Mouse (Mus musculus): ENCODE measurements around the gene Tuba1b. TPM values are rescaled to one million over a fixed set of nuclear protein-coding genes. Genes with fewer than 3 reads are reported as not detected.

Gene Tuba1b
- polyA plus RNA-seq, 1 experiment from 2014 or later = 1,310 TPM

DNA sequence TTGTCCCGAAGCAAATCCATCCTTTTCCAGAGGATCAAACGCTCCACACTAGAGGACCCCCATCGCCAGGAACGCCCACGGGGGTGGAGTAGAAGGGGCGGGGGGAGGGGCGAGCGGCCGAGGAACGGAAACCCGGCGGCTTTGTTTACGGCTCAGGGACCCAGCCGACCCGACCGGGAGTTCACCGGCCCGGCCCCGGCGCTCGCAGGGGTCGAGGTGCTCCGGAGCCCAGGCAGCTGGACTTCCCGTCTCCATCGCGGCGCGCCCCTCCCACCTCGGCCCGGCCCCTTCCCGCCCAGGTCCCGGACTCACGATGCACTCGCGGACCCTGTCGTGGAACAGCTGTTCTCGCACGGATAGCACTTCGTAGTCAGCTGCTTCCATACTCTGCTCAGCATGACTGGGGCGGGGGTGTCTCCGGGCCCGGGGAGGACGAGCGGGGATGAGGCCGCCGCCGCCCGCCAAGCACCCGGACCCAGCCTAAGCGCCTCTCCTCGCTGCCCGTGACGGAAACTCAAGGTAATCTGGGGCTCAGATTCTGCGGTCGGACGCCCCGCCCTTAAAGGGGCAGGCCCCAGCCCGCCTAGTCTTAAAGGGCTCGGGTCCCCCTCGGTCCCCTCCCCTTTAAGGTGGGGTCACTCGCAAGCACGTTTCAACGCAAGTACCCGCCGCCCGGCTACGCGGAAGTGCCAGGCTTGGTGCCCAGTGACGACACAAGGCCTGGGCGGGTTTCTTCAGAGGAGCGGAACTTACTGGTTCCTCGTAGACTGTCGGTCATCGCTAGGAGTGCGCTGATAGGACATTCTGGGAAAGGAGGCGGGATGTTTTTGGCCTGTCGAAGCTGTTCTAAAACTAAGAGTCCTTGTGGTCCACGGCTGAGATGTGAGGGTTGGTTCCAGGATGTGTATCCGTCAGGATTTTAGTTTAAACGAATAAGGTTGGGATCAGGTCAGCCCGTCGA lies 16.5 kb downstream of the Tuba1b start, which contains the start of gene Lmbr1l:
Gene Lmbr1l (minus strand): TSS at position 694 of the 961 bp plus-strand sequence.
- H3K9ac ChIP-seq = peak within 1 kb of the TSS; percentile 85
- H3K9me3 ChIP-seq (replicated peaks) = no peaks in the 10 kb centered on the region
- peaks cover 26% of the 10 kb centered on the region for H3K4me1 ChIP-seq (replicated peaks)
- peak within 1 kb of the TSS; percentile 95 for H3K27ac ChIP-seq
- peak within 1 kb of the TSS; percentile 67 for H3K4me2 ChIP-seq
- peak within 1 kb of the TSS; percentile 84 for H3K4me3 ChIP-seq
- under 1% methylated on average over 73 of the region's 82 CpGs for WGBS
- H3K36me3 ChIP-seq = peaks cover 4% of the 10 kb centered on the region
- ATAC-seq (replicated peaks; ENCODE audit: insufficient number of reproducible peaks, insufficient read depth, low FRiP score, low read depth) = peak; percentile 99
- no peaks in the 10 kb centered on the region for H3K27me3 ChIP-seq

DNA sequence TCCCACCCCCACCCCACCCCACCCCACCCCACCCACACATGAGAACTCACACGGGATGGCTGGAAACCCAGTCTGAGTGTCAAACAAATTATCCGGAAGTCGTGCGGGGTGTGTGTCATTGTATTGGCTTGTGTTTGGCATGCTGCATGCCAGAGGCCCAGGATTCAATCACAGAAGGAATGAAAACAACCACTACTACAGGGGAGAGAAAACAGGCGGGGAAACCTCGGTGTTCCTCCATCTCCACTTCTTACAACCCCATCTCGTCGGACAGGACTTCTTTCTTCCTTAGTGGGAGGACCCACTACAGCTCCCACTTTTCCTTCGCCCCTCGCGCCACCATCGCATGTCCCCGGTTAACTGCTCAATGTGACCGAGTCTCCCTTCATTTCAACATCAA lies 17.3 kb downstream of the Tuba1b start:
- Histone ChIP-seq H3K4me1 (replicated peaks) (peaks cover 26% of the 10 kb centered on the region), H3K9ac (peak overlapping the region; percentile 85), H3K27me3 (no peaks in the 10 kb centered on the region), H3K27ac (peak overlapping the region; percentile 95), H3K36me3 (peaks cover 12% of the 10 kb centered on the region), H3K4me2 (peak overlapping the region; percentile 67), H3K4me3 (peak overlapping the region; percentile 84), H3K9me3 (replicated peaks) (no peaks in the 10 kb centered on the region)
- WGBS = 0% methylated on average over 14 of the region's 14 CpGs
- ATAC-seq (replicated peaks; ENCODE audit: insufficient number of reproducible peaks, insufficient read depth, low FRiP score, low read depth) = no peak

DNA sequence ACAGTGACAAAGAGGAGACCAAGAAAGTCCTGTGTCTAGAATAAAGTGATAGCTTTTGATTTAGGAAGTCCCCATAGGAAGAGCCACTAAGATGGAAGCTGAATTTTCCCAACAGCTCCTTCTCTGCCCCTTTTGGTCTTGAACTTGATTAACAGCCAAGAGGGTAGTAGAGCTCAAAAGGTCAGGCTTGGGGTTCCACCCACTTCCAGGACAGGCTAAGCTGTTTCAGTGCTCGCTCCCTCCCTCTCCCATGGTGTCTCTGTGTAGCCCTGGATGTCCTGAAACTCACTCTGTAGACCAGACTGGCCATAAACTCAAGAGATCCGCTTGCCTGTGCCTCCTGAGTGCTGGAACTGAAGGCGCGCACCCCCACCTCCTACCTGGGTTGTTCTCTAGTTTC lies 18.3 kb downstream of the Tuba1b start:
- Histone ChIP-seq H3K27me3 (no peaks in the 10 kb centered on the region), H3K27ac (no peak overlapping the region), H3K4me1 (replicated peaks) (peaks cover 26% of the 10 kb centered on the region), H3K4me3 (no peak overlapping the region), H3K9me3 (replicated peaks) (no peaks in the 10 kb centered on the region), H3K9ac (no peak overlapping the region), H3K4me2 (peak overlapping the region; percentile 67), H3K36me3 (peaks cover 22% of the 10 kb centered on the region)
- WGBS = 94% methylated on average over 4 of the region's 4 CpGs
- no peak for ATAC-seq (replicated peaks; ENCODE audit: insufficient number of reproducible peaks, insufficient read depth, low FRiP score, low read depth)

GRCm38 (mm10) chr15:98914903-98915302 lies 19.5 kb downstream of the Tuba1b start:
- no peak overlapping the region for H3K27ac ChIP-seq
- H3K27me3 ChIP-seq = no peaks in the 10 kb centered on the region
- no peak overlapping the region for H3K4me3 ChIP-seq
- no peak overlapping the region for H3K9ac ChIP-seq
- 89% methylated on average over 6 of the region's 6 CpGs for WGBS
- peaks cover 30% of the 10 kb centered on the region for H3K36me3 ChIP-seq
- no peak overlapping the region for H3K4me2 ChIP-seq
- no peaks in the 10 kb centered on the region for H3K9me3 ChIP-seq (replicated peaks)
- ATAC-seq (replicated peaks; ENCODE audit: insufficient number of reproducible peaks, insufficient read depth, low FRiP score, low read depth) = no peak
- peaks cover 26% of the 10 kb centered on the region for H3K4me1 ChIP-seq (replicated peaks)

DNA sequence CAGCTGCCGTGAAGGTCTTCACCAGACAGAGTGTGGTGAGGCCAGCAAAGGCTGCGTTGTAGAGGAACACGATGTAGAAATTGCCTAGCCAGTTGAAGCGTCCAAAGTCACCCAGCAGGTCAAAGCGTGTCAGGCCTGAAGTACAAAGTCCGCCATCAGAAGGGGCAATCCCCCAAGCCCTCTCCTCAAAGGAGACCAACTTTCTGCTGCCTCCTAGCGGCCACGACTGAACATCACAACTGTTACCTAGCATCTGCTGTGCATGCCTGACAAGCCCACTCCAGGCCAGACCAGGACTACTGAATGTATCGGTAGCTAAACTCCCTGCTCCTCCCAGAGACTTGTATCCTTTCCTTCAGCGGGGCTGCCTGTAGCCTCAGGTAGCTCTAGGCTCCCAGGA lies 29.7 kb downstream of the Tuba1b start:
- Histone ChIP-seq H3K4me2 (no peak overlapping the region), H3K9ac (no peak overlapping the region), H3K36me3 (peaks cover 50% of the 10 kb centered on the region), H3K27ac (no peak overlapping the region), H3K27me3 (no peaks in the 10 kb centered on the region), H3K4me3 (no peak overlapping the region), H3K9me3 (replicated peaks) (no peaks in the 10 kb centered on the region), H3K4me1 (replicated peaks) (no peaks in the 10 kb centered on the region)
- no peak for ATAC-seq (replicated peaks; ENCODE audit: insufficient number of reproducible peaks, insufficient read depth, low FRiP score, low read depth)
- 31% methylated on average over 10 of the region's 10 CpGs for WGBS

- Histone ChIP-seq H3K4me1 (replicated peaks) (peaks cover 11% of the 10 kb centered on the region), H3K4me3 (no peak overlapping the region), H3K27me3 (peaks cover 19% of the 10 kb centered on the region), H3K4me2 (no peak overlapping the region), H3K9ac (no peak overlapping the region), H3K36me3 (peaks cover 29% of the 10 kb centered on the region), H3K9me3 (replicated peaks) (no peaks in the 10 kb centered on the region), H3K27ac (no peak overlapping the region)
- ATAC-seq (replicated peaks; ENCODE audit: insufficient number of reproducible peaks, insufficient read depth, low FRiP score, low read depth) = no peak
- 81% methylated on average over 2 of the region's 2 CpGs for WGBS
These were observed 31.8 kb downstream of the Tuba1b start for GRCm38 (mm10) chr15:98902600-98902999.

GRCm38 (mm10) chr15:98901530-98901929 lies 32.8 kb downstream of the Tuba1b start:
- Histone ChIP-seq H3K4me1 (replicated peaks) (peaks cover 18% of the 10 kb centered on the region), H3K9me3 (replicated peaks) (no peaks in the 10 kb centered on the region), H3K4me3 (no peak overlapping the region), H3K27ac (no peak overlapping the region), H3K36me3 (peaks cover 21% of the 10 kb centered on the region), H3K27me3 (peaks cover 30% of the 10 kb centered on the region), H3K9ac (no peak overlapping the region), H3K4me2 (no peak overlapping the region)
- ATAC-seq (replicated peaks; ENCODE audit: insufficient number of reproducible peaks, insufficient read depth, low FRiP score, low read depth) = no peak
- 67% methylated on average over 1 of the region's 1 CpGs for WGBS

DNA sequence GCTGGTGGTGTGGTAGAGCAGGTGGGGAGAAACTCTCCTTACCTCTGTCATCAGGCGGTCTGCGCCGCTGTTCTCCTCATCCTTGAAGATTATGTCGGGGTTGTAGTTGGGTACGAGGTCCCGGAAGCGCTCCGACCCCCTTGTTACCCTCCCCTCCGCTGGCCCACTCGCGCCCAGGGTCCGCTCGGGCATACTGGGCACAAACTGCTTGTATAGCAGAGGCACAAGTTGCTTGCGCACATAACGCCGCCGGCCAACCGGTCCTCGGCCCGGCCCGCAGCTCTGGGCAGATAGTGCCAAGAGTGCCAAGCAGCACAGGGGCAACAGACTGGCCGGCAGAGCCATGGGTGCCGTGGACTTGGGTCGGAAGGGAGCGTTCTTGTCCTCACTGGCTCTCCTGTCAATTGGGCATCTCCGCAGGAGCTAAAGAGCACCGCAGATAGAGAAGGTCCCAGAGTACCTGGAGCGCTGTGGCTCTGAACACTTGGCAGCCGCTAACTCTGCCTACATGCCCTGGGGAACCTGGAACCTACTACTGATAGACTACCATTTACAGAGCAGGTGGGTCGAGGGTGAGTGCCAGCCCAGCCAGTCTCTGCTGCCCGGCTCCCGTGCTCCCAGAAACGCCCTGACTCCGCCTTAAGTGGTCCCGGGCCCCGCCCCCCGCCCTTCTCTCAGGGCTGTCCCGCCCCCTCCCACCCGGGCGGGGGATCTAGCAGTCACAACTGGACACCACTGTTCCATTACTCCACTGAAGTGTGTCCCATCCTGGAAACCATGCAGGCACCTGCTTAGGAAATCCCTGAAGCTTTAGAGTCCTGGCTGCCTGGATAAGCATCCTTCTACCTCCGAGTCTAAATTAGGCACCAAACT lies 36.2 kb downstream of the Tuba1b start, which contains the start of gene Dhh:
Gene Dhh (minus strand): TSS at position 613 of the 873 bp plus-strand sequence.
- peak within 1 kb of the TSS; percentile 29; the same call in 1 of the 2 replicates for H3K9ac ChIP-seq
- peak; percentile 41; the same call in 1 of the 2 replicates for ATAC-seq (replicated peaks; ENCODE audit: insufficient number of reproducible peaks, insufficient read depth, low FRiP score, low read depth)
- peaks cover 47% of the 10 kb centered on the region for H3K4me1 ChIP-seq (replicated peaks)

GRCm38 (mm10) chr15:98897495-98897894 lies 36.9 kb downstream of the Tuba1b start:
- Histone ChIP-seq H3K9ac (no peak overlapping the region), H3K4me2 (peak overlapping the region; percentile 60), H3K27ac (no peak overlapping the region), H3K27me3 (peaks cover 68% of the 10 kb centered on the region), H3K4me3 (peak overlapping the region; percentile 41), H3K36me3 (no peaks in the 10 kb centered on the region), H3K4me1 (replicated peaks) (peaks cover 48% of the 10 kb centered on the region), H3K9me3 (replicated peaks) (no peaks in the 10 kb centered on the region)
- ATAC-seq (replicated peaks; ENCODE audit: insufficient number of reproducible peaks, insufficient read depth, low FRiP score, low read depth) = 0 out of 2 replicates have a peak, but pooled peaks have one; percentile 37
- 6% methylated on average over 10 of the region's 10 CpGs for WGBS

More for the DNA sequence above, 36.2 kb downstream of the Tuba1b start, which contains the start of gene Dhh:
- H3K9me3 ChIP-seq (replicated peaks) = no peaks in the 10 kb centered on the region
- peaks cover under 1% of the 10 kb centered on the region; the same call in 1 of the 2 replicates for H3K36me3 ChIP-seq
- H3K27me3 ChIP-seq = peaks cover 62% of the 10 kb centered on the region
- WGBS = 2% methylated on average over 41 of the region's 41 CpGs
- no peak within 1 kb of the TSS for H3K27ac ChIP-seq
- H3K4me3 ChIP-seq = peak within 1 kb of the TSS; percentile 41
- peak within 1 kb of the TSS; percentile 60 for H3K4me2 ChIP-seq

DNA sequence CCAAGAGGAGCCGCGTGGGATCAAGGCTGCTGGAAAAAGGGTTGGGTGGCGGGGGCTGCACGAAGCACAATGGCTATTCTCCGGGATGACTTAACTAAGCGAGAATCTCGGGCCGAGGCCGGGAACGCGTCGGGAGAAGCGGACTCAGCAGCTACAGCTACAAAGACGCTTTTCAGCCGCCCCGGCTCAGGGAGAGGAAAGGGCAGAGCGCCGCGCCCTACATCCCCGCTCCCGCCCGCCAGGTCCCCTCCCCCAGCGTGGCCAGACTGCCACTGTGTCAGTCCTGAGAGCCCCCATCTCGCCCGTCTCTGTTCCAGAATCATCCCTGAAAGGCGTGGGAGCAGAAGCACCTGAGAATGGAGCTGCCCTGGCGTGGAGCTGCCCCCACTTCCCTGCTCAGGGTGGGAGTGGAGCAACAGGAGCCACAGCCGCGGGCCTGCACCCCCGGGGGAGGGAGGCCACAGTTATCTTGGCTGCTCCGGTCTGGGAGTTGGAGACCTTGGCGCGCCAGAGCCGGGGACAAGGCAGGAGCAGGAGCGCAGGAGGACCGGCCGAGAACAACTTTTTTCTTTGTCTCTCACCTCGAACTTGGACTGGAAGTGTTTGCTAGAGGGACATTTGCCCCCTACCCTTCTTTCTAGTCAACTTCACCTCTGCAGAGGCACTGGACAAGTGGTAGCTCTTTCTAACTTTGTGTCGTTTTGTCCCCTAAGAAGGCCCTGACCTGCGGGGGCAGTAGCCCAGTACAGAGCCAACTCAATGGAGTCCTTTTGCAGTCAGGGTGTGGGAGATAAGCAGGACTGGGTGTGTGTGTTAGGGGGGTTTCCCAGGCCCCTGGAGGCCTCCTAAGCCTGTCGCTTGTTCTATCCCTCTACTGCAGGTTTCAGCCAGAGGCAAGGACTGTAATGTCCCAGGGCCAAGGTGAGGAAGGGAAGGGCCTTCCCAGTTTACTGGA lies 38.5 kb downstream of the Tuba1b start:
- H3K9ac ChIP-seq = peak overlapping the region; percentile 2; the same call in 1 of the 2 replicates
- H3K36me3 ChIP-seq = no peaks in the 10 kb centered on the region
- no peaks in the 10 kb centered on the region for H3K9me3 ChIP-seq (replicated peaks)
- H3K4me2 ChIP-seq = peak overlapping the region; percentile 95
- H3K4me1 ChIP-seq (replicated peaks) = peaks cover 57% of the 10 kb centered on the region
- H3K4me3 ChIP-seq = peak overlapping the region; percentile 55
- peaks cover 69% of the 10 kb centered on the region for H3K27me3 ChIP-seq
- WGBS = 4% methylated on average over 41 of the region's 41 CpGs
- ATAC-seq (replicated peaks; ENCODE audit: insufficient number of reproducible peaks, insufficient read depth, low FRiP score, low read depth) = no peak
- no peak overlapping the region for H3K27ac ChIP-seq

Measured in heart, embryonic 15.5 days (tissue).